Mouse (Mus musculus) limb, embryonic 10.5 days (tissue): ENCODE measurements around the gene Acads. TPM values are rescaled to one million over a fixed set of nuclear protein-coding genes. Genes with fewer than 3 reads are reported as not detected.
"Not testable (repeated sequence)": the region's sequence is repeated elsewhere in the genome, so short reads cannot be mapped to it uniquely, and the experiment has no call there.

Experiments
- DNase-seq: peaks from one replicate; pipeline ENCODE4 v3.0.0-alpha.2; 2017; ENCODE audit warnings: low spot score
- H3K27ac ChIP-seq: fragments of 300-500 bp; sonication (generic); 2 replicates; pipeline ENCODE4 v1.5.1; 2016; ENCODE audit warnings: mild to moderate bottlenecking
- H3K27me3 ChIP-seq: fragments of 300-500 bp; sonication (generic); 2 replicates; pipeline ENCODE4 v1.6.1; 2016; ENCODE audit warnings: low read depth, mild to moderate bottlenecking; ENCODE audit not compliant: poor library complexity, severe bottlenecking
- H3K36me3 ChIP-seq: fragments of 300-500 bp; sonication (generic); 2 replicates; pipeline ENCODE4 v1.6.1; 2016; ENCODE audit warnings: mild to moderate bottlenecking, moderate library complexity
- H3K4me1 ChIP-seq: fragments of 300-500 bp; sonication (generic); 2 replicates; pipeline ENCODE4 v1.6.1; 2016
- H3K4me3 ChIP-seq: fragments of 300-500 bp; sonication (generic); 2 replicates; pipeline ENCODE4 v1.5.1; 2016; ENCODE audit warnings: mild to moderate bottlenecking, moderate library complexity
- H3K9me3 ChIP-seq: fragments of 300-500 bp; sonication (generic); replicated peaks from 2 replicates; pipeline ENCODE4 v1.6.1; 2016; ENCODE audit warnings: mild to moderate bottlenecking
- WGBS: fragments of 180-500 bp; shearing (Covaris S2); methylation state at CpG from one replicate; pipeline ENCODE4 v1.1.7; 2016; 5-methylcytosine and 5-hydroxymethylcytosine counted together
- polyA plus RNA-seq: library from polyadenylated mRNA; unstranded; fragments of >200 nt; fragmentation: Nextera tagmentation; extraction: Ambion mirVana; gene quantifications from 2 replicates; pipeline ENCODE4 v1.2.1, GENCODE M21; 2016

The Acads gene
- polyA plus RNA-seq, 1 experiment from 2014 or later: 91.9 TPM

- Histone ChIP-seq H3K27me3 (no peaks in the 10 kb centered on the region), H3K4me3 (no peak overlapping the region), H3K36me3 (peaks cover 89% of the 10 kb centered on the region), H3K9me3 (no peaks in the 10 kb centered on the region), H3K27ac (no peak overlapping the region), H3K4me1 (no peaks in the 10 kb centered on the region)
- 91% methylated on average over 9 of the region's 9 CpGs for WGBS
- no peak for DNase-seq
Observed at GRCm38 (mm10) chr5:115099991-115100390, 19.2 kb downstream of the Acads start.

GRCm38 (mm10) chr5:115099530-115099929, 19.6 kb downstream of the Acads start:
- H3K27ac ChIP-seq: no peak overlapping the region
- H3K27me3 ChIP-seq: no peaks in the 10 kb centered on the region
- no peaks in the 10 kb centered on the region for H3K9me3 ChIP-seq
- WGBS: 86% methylated on average over 5 of the region's 5 CpGs
- H3K36me3 ChIP-seq: peaks cover 93% of the 10 kb centered on the region
- no peak overlapping the region for H3K4me3 ChIP-seq
- no peaks in the 10 kb centered on the region for H3K4me1 ChIP-seq
- no peak for DNase-seq

GRCm38 (mm10) chr5:115098195-115098594, 21.0 kb downstream of the Acads start, which contains the start of gene Gm10401:
Gm10401 (minus strand) TSS chr5:115098295.
- 97% methylated on average over 8 of the region's 8 CpGs for WGBS
- DNase-seq: no peak
- no peak within 1 kb of the TSS for H3K27ac ChIP-seq
- no peaks in the 10 kb centered on the region for H3K27me3 ChIP-seq
- H3K4me1 ChIP-seq: no peaks in the 10 kb centered on the region
- no peaks in the 10 kb centered on the region for H3K9me3 ChIP-seq
- H3K36me3 ChIP-seq: peaks cover 93% of the 10 kb centered on the region
- no peak within 1 kb of the TSS for H3K4me3 ChIP-seq

- Histone ChIP-seq H3K4me3 (no peak overlapping the region), H3K27ac (no peak overlapping the region), H3K27me3 (no peaks in the 10 kb centered on the region), H3K9me3 (no peaks in the 10 kb centered on the region), H3K36me3 (peaks cover 99% of the 10 kb centered on the region), H3K4me1 (no peaks in the 10 kb centered on the region)
- DNase-seq: no peak
- 88% methylated on average over 6 of the region's 6 CpGs for WGBS
Observed at GRCm38 (mm10) chr5:115091776-115092175, 27.4 kb downstream of the Acads start.

GRCm38 (mm10) chr5:115091015-115091414, 28.1 kb downstream of the Acads start:
- Histone ChIP-seq H3K4me3 (no peak overlapping the region), H3K36me3 (peaks cover 99% of the 10 kb centered on the region), H3K4me1 (no peaks in the 10 kb centered on the region), H3K27ac (no peak overlapping the region), H3K9me3 (no peaks in the 10 kb centered on the region), H3K27me3 (no peaks in the 10 kb centered on the region)
- WGBS: 88% methylated on average over 3 of the region's 3 CpGs
- no peak for DNase-seq

GRCm38 (mm10) chr5:115089592-115090268, 29.4 kb downstream of the Acads start:
- Histone ChIP-seq H3K27ac (no peak overlapping the region), H3K4me3 (no peak overlapping the region), H3K9me3 (no peaks in the 10 kb centered on the region), H3K36me3 (peaks cover 99% of the 10 kb centered on the region), H3K27me3 (no peaks in the 10 kb centered on the region), H3K4me1 (no peaks in the 10 kb centered on the region)
- no peak for DNase-seq
- WGBS: 95% methylated on average over 5 of the region's 5 CpGs

- H3K27ac ChIP-seq: no peak overlapping the region
- H3K4me3 ChIP-seq: no peak overlapping the region
- no peak for DNase-seq
- H3K9me3 ChIP-seq: no peaks in the 10 kb centered on the region
- no peaks in the 10 kb centered on the region for H3K27me3 ChIP-seq
- H3K4me1 ChIP-seq: no peaks in the 10 kb centered on the region
- 98% methylated on average over 2 of the region's 2 CpGs for WGBS
- peaks cover 93% of the 10 kb centered on the region for H3K36me3 ChIP-seq
Observed at GRCm38 (mm10) chr5:115085675-115086074, 33.5 kb downstream of the Acads start.

GRCm38 (mm10) chr5:115083492-115083891, 35.7 kb downstream of the Acads start:
- H3K27ac ChIP-seq: no peak overlapping the region
- no peaks in the 10 kb centered on the region for H3K9me3 ChIP-seq
- WGBS: 91% methylated on average over 6 of the region's 6 CpGs
- no peaks in the 10 kb centered on the region for H3K27me3 ChIP-seq
- peaks cover 74% of the 10 kb centered on the region for H3K36me3 ChIP-seq
- no peaks in the 10 kb centered on the region for H3K4me1 ChIP-seq
- H3K4me3 ChIP-seq: no peak overlapping the region
- DNase-seq: no peak

- no peak for DNase-seq
- Histone ChIP-seq H3K4me3 (no peak overlapping the region), H3K9me3 (no peaks in the 10 kb centered on the region), H3K27ac (no peak overlapping the region), H3K4me1 (no peaks in the 10 kb centered on the region), H3K36me3 (peaks cover 73% of the 10 kb centered on the region), H3K27me3 (no peaks in the 10 kb centered on the region)
- 84% methylated on average over 5 of the region's 5 CpGs for WGBS
Observed at GRCm38 (mm10) chr5:115081636-115082035, 37.5 kb downstream of the Acads start.

GRCm38 (mm10) chr5:115076144-115076901, 42.8 kb downstream of the Acads start:
- peak; percentile 69 for DNase-seq
- 58% methylated on average over 5 of the region's 5 CpGs for WGBS

GRCm38 (mm10) chr5:115074749-115075148, 44.4 kb downstream of the Acads start:
- Histone ChIP-seq H3K9me3 (no peaks in the 10 kb centered on the region), H3K4me1 (peaks cover 26% of the 10 kb centered on the region), H3K36me3 (peaks cover 40% of the 10 kb centered on the region), H3K27me3 (no peaks in the 10 kb centered on the region), H3K27ac (no peak overlapping the region), H3K4me3 (no peak overlapping the region)
- 80% methylated on average over 4 of the region's 4 CpGs for WGBS
- DNase-seq: no peak

More at GRCm38 (mm10) chr5:115076144-115076901, 42.8 kb downstream of the Acads start:
- no peak overlapping the region for H3K27ac ChIP-seq
- peaks cover 22% of the 10 kb centered on the region for H3K4me1 ChIP-seq
- H3K27me3 ChIP-seq: no peaks in the 10 kb centered on the region
- H3K9me3 ChIP-seq: no peaks in the 10 kb centered on the region
- peaks cover 45% of the 10 kb centered on the region for H3K36me3 ChIP-seq
- H3K4me3 ChIP-seq: no peak overlapping the region

GRCm38 (mm10) chr5:115073306-115073705, 45.8 kb downstream of the Acads start:
- H3K9me3 ChIP-seq, H3K27me3 ChIP-seq, DNase-seq, H3K4me3 ChIP-seq, H3K27ac ChIP-seq: not testable (repeated sequence)
- WGBS: 24% methylated on average over 8 of the region's 8 CpGs
- H3K36me3 ChIP-seq: peaks cover 38% of the 10 kb centered on the region
- H3K4me1 ChIP-seq: peaks cover 26% of the 10 kb centered on the region

GRCm38 (mm10) chr5:115072143-115072542, 47.0 kb downstream of the Acads start:
- H3K4me3 ChIP-seq: no peak overlapping the region
- peaks cover 26% of the 10 kb centered on the region for H3K4me1 ChIP-seq
- no peaks in the 10 kb centered on the region for H3K27me3 ChIP-seq
- no peak for DNase-seq
- H3K36me3 ChIP-seq: peaks cover 29% of the 10 kb centered on the region
- WGBS: 96% methylated on average over 7 of the region's 7 CpGs
- no peaks in the 10 kb centered on the region for H3K9me3 ChIP-seq
- no peak overlapping the region; the same call in 1 of the 2 replicates for H3K27ac ChIP-seq
